Mouse (Mus musculus) CH12F3 (cell line): Measurements from ENCODE around the gene Tspyl1.

ENCODE experiments used
- in situ Hi-C: fragments of 300-500 bp; cut with MboI; formaldehyde crosslinking; loops from 2 replicates; pipeline ENCODE4 v1.14.3; 2020; ENCODE audit warnings: low sequenced_read_pairs

Gene Tspyl1

DNA sequence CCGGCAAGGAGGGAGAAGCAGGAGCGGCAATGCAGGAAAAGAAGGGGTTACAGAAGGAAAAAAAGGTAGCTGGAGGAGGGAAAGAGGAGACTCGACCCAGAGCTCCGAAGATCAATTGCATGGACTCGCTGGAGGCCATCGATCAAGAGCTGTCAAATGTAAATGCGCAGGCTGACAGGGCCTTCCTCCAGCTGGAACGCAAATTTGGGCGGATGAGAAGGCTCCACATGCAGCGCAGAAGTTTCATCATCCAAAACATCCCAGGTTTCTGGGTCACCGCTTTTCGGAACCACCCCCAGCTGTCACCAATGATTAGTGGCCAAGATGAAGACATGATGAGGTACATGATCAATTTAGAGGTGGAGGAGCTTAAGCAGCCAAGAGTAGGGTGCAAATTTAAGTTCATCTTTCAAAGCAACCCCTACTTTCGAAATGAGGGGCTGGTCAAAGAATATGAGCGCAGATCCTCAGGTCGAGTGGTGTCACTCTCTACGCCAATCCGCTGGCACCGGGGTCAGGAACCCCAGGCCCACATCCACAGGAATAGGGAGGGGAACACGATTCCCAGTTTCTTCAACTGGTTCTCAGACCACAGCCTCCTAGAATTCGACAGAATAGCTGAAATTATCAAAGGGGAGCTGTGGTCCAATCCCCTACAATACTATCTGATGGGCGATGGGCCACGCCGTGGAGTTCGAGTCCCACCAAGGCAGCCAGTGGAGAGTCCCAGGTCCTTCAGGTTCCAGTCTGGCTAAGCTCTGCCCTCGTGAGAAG is 16.2 kb downstream of the Tspyl1 start:
- in situ Hi-C loops = no loop called here

DNA sequence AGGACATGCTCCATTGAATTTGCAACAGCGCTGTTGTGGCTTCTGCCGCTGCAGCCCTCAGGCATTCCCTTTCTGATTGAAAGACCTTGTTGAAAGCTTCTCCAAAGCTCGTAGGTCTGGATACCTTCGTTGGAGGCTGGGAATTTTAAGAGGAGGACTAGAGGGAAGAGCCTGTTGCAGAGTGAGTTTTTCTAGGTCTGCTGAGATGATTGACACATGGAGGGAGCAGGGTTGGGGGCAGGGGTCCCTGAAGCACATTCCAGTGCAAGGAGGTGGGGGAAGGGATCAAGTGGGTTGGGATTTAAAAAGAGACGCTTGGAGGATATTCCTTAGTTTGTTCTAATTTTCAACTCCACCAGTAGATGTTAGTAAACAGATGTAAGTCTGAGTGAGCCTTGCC is 18.4 kb downstream of the Tspyl1 start:
- in situ Hi-C loops = no loop called here

DNA sequence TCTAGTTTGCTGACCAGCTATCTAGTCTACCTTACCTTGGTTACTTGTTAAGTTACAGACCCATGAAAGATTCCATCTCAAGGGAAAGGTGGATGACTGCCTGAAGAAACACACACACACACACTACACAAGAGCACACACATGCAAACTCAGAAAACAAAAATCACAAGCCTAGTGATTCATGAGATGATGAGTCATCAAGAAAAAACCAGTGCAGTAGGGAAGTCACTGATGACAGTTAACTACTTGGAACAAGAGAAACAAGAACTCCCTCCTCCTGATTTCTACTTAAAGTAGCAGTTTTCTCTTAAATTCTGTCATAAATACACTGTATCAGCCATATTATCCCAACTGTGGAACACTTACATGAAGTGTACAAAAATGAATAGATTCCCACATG is 25.1 kb downstream of the Tspyl1 start:
- in situ Hi-C loops = no loop called here

DNA sequence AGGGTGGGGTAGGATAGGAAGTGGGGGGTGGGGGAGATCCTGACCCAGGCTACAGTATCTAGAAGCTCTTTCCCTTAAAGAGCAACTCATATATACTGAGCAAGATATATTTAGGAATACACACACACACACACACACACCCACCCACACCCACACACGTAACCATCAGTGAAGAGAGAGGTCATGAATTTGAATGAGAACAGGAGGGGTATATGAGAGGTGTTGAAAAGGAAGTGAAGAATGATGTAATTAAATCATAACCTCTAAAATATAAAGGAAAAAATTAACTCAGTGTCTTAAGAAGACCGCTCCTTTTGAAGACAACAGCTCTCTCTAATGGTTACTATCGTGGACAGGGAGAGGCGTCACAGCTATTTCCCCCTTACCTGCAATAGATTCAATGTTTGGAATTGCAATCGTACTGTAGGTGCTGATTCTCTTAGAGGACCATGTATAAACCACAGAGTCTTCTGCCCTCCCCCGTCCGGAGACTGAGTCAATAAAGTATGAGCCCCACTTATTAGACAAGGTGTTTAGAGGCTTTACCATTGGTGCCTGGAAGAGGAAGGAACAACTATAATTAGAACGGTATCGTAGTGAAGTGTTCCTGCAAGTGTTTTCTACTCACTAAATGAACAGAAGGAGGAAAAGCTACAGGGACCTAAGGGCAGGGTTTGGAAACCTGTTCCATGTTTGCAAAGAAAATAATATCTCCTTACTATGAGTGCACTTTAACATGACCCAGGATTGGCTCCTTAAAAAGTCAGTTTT is 28.1 kb downstream of the Tspyl1 start:
- in situ Hi-C loops = no loop called here

DNA sequence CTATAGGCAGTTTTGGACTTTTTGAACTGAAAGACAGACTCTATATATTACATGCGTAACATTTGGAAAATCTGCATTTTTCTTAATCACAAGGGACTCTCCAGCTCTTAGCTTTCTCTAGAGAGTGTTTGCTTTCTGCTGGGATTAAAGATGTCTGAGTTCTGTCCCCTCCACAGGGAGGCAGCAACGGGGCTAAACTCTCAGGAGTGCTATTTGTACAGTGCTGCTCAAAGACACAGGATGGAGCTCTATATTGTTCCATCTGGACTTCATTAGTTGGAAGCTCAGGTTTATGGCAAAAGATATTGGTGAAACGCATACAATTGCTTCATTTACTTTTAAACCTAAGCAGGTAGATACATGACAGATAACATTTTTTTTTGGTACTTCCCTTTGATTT is 30.5 kb downstream of the Tspyl1 start:
- in situ Hi-C loops = no loop called here

DNA sequence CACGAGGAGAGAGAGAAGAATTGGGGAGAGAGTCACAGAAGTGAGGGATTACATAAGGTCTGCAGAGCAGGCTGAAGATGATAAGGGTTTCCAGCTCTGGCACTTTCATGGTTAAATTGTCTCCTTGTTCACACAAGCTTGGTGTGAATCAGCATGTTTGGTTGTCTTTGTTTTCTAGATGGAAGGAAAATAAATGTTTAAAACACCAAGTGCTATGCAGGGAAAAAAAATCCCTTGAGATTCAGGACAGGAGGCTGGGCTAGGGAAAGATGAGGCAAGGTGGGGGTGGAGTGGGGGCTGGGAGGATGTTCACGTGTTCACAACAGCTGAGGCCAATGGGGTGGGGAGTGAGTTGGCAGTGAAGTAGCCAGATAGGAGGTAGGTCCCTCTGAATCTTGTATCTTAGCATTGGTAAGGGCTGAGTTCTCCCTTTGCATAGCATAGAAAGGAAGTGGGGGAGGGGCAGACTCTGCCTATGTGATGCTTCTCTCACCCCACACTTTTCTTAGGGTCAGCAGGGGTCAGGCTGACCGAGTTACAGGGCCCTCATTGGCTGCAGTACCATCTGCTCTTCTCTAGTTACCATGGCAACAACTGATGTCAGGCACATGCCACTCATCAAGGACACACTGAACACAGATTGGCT is 34.7 kb downstream of the Tspyl1 start:
- in situ Hi-C loops = no loop called here

DNA sequence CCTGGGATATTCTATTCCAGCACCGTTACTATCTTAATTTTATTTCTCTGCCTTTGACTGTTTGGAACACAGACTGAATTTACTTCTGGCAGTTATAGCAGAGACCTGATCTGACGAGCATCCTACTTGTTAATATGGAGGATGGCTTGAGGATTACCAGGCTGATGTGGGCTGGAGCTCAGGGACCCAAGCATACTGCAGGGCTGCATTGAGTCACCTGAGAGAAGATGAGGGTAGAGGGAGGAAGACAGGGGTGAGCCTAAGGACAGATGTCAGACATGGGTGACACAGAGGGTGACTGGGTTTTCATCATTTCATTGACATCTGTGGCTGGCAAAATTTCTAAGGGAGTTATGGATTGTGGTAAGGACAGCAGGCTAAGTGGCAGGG is 35.2 kb downstream of the Tspyl1 start:
- in situ Hi-C loops = no loop called here

DNA sequence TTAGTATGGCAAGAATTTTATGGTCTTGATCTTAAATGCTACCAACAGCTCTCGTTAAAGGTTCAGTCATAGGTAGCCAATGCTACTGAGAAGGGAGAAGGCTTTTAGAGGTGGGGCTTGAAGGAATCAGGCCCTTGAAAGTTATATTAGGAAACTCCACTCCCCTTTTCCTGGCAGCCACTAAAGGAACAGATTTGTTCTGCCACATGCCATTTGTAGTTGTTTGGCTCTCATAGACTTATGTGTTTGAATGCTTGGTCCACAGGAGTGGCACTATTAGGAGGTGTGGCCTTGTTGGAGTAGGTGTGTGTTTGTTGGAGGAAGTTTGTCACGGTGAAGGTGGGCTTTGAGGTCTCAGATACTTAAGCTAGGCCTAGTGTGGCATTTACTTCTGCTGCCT is 38.8 kb downstream of the Tspyl1 start:
- in situ Hi-C loops = no loop called here

DNA sequence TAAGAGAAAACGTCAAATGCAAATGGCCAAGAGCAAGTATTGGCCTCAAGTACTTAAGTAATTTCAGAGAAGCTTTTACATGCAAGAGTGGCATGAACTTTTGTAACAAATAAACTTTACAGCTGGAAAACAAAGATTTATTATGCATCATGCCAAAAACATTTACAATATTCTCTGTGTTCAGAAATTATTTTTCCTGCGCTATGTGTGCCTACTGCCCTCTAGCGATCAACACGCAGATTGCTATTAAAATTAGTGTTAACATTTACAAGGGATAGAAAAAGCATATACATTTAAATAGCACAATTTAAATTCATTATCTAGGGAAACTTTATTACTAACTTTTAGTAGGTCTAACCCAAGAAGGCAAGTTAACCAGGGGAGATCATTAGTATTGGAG is 44.7 kb downstream of the Tspyl1 start:
- in situ Hi-C loops = no loop called here

DNA sequence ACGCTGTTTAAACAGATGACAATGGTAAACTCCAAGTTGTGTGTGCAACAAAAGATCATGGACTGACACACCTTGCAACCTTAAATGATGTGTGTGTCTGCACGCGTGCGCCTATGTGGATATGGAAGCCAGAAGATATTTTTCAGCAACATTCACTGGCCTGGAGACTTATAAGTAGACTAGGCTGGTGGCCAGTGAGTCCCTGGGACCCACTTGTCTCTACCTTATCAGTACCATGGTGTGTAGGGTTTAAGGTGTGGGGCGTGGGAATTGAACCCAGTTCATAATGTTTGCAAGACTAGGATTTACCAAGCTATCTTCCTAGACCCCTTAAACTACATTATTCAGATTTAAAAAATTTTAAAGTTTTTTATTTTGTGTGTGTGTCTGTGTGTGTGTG is 45.2 kb downstream of the Tspyl1 start:
- in situ Hi-C loops = no loop called here

DNA sequence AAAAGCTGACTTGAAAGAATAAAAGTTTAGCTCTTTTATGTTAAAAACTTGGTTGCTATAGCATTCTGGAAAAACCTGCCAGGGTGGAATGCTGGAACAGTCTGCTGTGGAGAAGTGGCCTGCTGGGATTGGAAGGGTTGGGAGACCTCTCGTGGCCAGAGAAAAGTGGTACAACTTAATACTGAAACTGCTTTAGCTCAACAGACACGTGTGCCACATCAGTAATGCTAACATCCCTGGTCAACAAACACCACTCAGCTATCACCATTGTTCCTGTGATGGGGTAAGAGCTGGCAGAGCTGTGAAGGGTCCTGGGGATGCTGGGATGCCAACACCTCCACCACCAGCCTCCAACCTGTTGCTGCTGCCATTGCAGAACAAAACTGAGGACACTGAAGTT is 46.3 kb downstream of the Tspyl1 start:
- in situ Hi-C loops = no loop called here
